Mouse (Mus musculus): ENCODE data around the gene Hecw1. TPM values are rescaled to one million over a fixed set of nuclear protein-coding genes. Genes with fewer than 3 reads are reported as not detected.

The Hecw1 gene
- total and polyA plus RNA-seq, 2 experiments from 2014 or later = 33.6 to 156 TPM

- Histone ChIP-seq H3K27me3 (ENCODE audit: insufficient read depth, low read length) (no peaks in the 10 kb centered on the region), H3K4me3 (ENCODE audit: low read depth, low read length) (0 out of 2 replicates have a peak overlapping the region, but pooled peaks have one; percentile 9), H3K4me2 (ENCODE audit: low read depth) (peak overlapping the region; percentile 8), H3K9ac (no peak overlapping the region), H3K36me3 (ENCODE audit: insufficient read depth) (no peaks in the 10 kb centered on the region), H3K9me3 (ENCODE audit: low read length) (no peaks in the 10 kb centered on the region), H3K4me1 (ENCODE audit: insufficient read depth) (peaks cover 8% of the 10 kb centered on the region; the same call in 1 of the 2 replicates), H3K27ac (ENCODE audit: low read depth, low read length) (peak overlapping the region; percentile 40; the same call in 1 of the 2 replicates)
- WGBS = 58% methylated on average over 3 of the region's 3 CpGs
- ATAC-seq (peak; percentile 59), DNase-seq (peak; percentile 51)
- TF ChIP-seq CTCF (IDR thresholded peaks at IDR 0.05; ENCODE audit: low read depth) = no peak
These were observed 5.5 kb downstream of the Hecw1 start for GRCm38 (mm10) chr13:14517478-14517877.

GRCm38 (mm10) chr13:14515106-14515505 is 7.9 kb downstream of the Hecw1 start:
- 82% methylated on average over 2 of the region's 2 CpGs for WGBS
- no peak for TF ChIP-seq CTCF (IDR thresholded peaks at IDR 0.05; ENCODE audit: low read depth)
- H3K27me3 ChIP-seq (ENCODE audit: insufficient read depth, low read length) = no peaks in the 10 kb centered on the region
- no peaks in the 10 kb centered on the region for H3K9me3 ChIP-seq (ENCODE audit: low read length)
- no peak overlapping the region for H3K4me2 ChIP-seq (ENCODE audit: low read depth)
- no peaks in the 10 kb centered on the region for H3K36me3 ChIP-seq (ENCODE audit: insufficient read depth)
- no peak overlapping the region for H3K9ac ChIP-seq
- peaks cover 8% of the 10 kb centered on the region; the same call in 1 of the 2 replicates for H3K4me1 ChIP-seq (ENCODE audit: insufficient read depth)
- H3K4me3 ChIP-seq (ENCODE audit: low read depth, low read length) = no peak overlapping the region
- ATAC-seq (no peak), DNase-seq (no peak)
- no peak overlapping the region for H3K27ac ChIP-seq (ENCODE audit: low read depth, low read length)

- H3K4me3 ChIP-seq (ENCODE audit: low read depth, low read length) = no peak overlapping the region
- DNase-seq = no peak
- TF ChIP-seq CTCF (IDR thresholded peaks at IDR 0.05; ENCODE audit: low read depth) = no peak
- no peaks in the 10 kb centered on the region for H3K27me3 ChIP-seq (ENCODE audit: insufficient read depth, low read length)
- H3K27ac ChIP-seq (ENCODE audit: low read depth, low read length) = no peak overlapping the region
- H3K4me1 ChIP-seq (ENCODE audit: insufficient read depth) = no peaks in the 10 kb centered on the region; the same call in 1 of the 2 replicates
- H3K4me2 ChIP-seq (ENCODE audit: low read depth) = no peak overlapping the region
- ATAC-seq = no peak
- no peaks in the 10 kb centered on the region for H3K36me3 ChIP-seq (ENCODE audit: insufficient read depth)
- H3K9me3 ChIP-seq (ENCODE audit: low read length) = no peaks in the 10 kb centered on the region
- H3K9ac ChIP-seq = no peak overlapping the region
These were observed 9.1 kb downstream of the Hecw1 start for GRCm38 (mm10) chr13:14513934-14514333.

- H3K4me2 ChIP-seq (ENCODE audit: low read depth) = no peak overlapping the region
- H3K4me3 ChIP-seq (ENCODE audit: low read depth, low read length) = no peak overlapping the region
- H3K9me3 ChIP-seq (ENCODE audit: low read length) = no peaks in the 10 kb centered on the region
These were observed 16.3 kb downstream of the Hecw1 start for GRCm38 (mm10) chr13:14506765-14507164.

GRCm38 (mm10) chr13:14500251-14500650 is 22.8 kb downstream of the Hecw1 start:
- H3K27ac ChIP-seq (ENCODE audit: low read depth, low read length) = no peak overlapping the region
- 5% methylated on average over 1 of the region's 1 CpGs for WGBS
- no peak for DNase-seq
- no peak overlapping the region for H3K4me3 ChIP-seq (ENCODE audit: low read depth, low read length)
- H3K9ac ChIP-seq = no peak overlapping the region
- no peaks in the 10 kb centered on the region for H3K27me3 ChIP-seq (ENCODE audit: insufficient read depth, low read length)
- ATAC-seq = no peak
- H3K9me3 ChIP-seq (ENCODE audit: low read length) = no peaks in the 10 kb centered on the region
- H3K4me1 ChIP-seq (ENCODE audit: insufficient read depth) = no peaks in the 10 kb centered on the region
- TF ChIP-seq CTCF (IDR thresholded peaks at IDR 0.05; ENCODE audit: low read depth) = no peak
- no peak overlapping the region for H3K4me2 ChIP-seq (ENCODE audit: low read depth)
- no peaks in the 10 kb centered on the region for H3K36me3 ChIP-seq (ENCODE audit: insufficient read depth)

More at GRCm38 (mm10) chr13:14506765-14507164, 16.3 kb downstream of the Hecw1 start:
- no peaks in the 10 kb centered on the region for H3K27me3 ChIP-seq (ENCODE audit: insufficient read depth, low read length)
- no peak for TF ChIP-seq CTCF (IDR thresholded peaks at IDR 0.05; ENCODE audit: low read depth)
- no peaks in the 10 kb centered on the region for H3K4me1 ChIP-seq (ENCODE audit: insufficient read depth)
- H3K9ac ChIP-seq = no peak overlapping the region
- ATAC-seq = no peak
- no peak for DNase-seq
- no peaks in the 10 kb centered on the region for H3K36me3 ChIP-seq (ENCODE audit: insufficient read depth)
- H3K27ac ChIP-seq (ENCODE audit: low read depth, low read length) = no peak overlapping the region
- WGBS = 92% methylated on average over 5 of the region's 5 CpGs

- no peak overlapping the region for H3K4me2 ChIP-seq (ENCODE audit: low read depth)
- ATAC-seq = no peak
- no peak overlapping the region for H3K9ac ChIP-seq
- no peaks in the 10 kb centered on the region for H3K4me1 ChIP-seq (ENCODE audit: insufficient read depth)
- no peaks in the 10 kb centered on the region for H3K36me3 ChIP-seq (ENCODE audit: insufficient read depth)
- H3K27me3 ChIP-seq (ENCODE audit: insufficient read depth, low read length) = no peaks in the 10 kb centered on the region
- no peak overlapping the region for H3K27ac ChIP-seq (ENCODE audit: low read depth, low read length)
- H3K4me3 ChIP-seq (ENCODE audit: low read depth, low read length) = no peak overlapping the region
- no peaks in the 10 kb centered on the region for H3K9me3 ChIP-seq (ENCODE audit: low read length)
- 86% methylated on average over 8 of the region's 8 CpGs for WGBS
- DNase-seq = no peak
- TF ChIP-seq CTCF (IDR thresholded peaks at IDR 0.05; ENCODE audit: low read depth) = no peak
These were observed 24.2 kb downstream of the Hecw1 start for GRCm38 (mm10) chr13:14498780-14499179.

- H3K9me3 ChIP-seq (ENCODE audit: low read length) = no peaks in the 10 kb centered on the region
- ATAC-seq (no peak), DNase-seq (no peak)
- no peaks in the 10 kb centered on the region for H3K4me1 ChIP-seq (ENCODE audit: insufficient read depth)
- TF ChIP-seq CTCF (IDR thresholded peaks at IDR 0.05; ENCODE audit: low read depth) = no peak
- H3K36me3 ChIP-seq (ENCODE audit: insufficient read depth) = no peaks in the 10 kb centered on the region
- no peak overlapping the region for H3K4me2 ChIP-seq (ENCODE audit: low read depth)
- no peak overlapping the region for H3K27ac ChIP-seq (ENCODE audit: low read depth, low read length)
- H3K9ac ChIP-seq = no peak overlapping the region
- WGBS = 63% methylated on average over 2 of the region's 2 CpGs
- no peak overlapping the region for H3K4me3 ChIP-seq (ENCODE audit: low read depth, low read length)
- H3K27me3 ChIP-seq (ENCODE audit: insufficient read depth, low read length) = no peaks in the 10 kb centered on the region
These were observed 26.1 kb downstream of the Hecw1 start for GRCm38 (mm10) chr13:14496954-14497353.

Data from forebrain, postnatal 0 days (tissue).